Mouse (Mus musculus) midbrain, postnatal 0 days (tissue): ENCODE data around the gene Gm10486. TPM values are rescaled to one million over a fixed set of nuclear protein-coding genes. Genes with fewer than 3 reads are reported as not detected.
"Not testable (repeated sequence)": the region's sequence is repeated elsewhere in the genome, so short reads cannot be mapped to it uniquely, and the experiment has no call there.

Experiments used
- ATAC-seq: fragments of 200-750 bp; cut with Nextera tagmentation; 2 replicates; pipeline ENCODE4 v1.8.0; 2017; ENCODE audit warnings: moderate number of reproducible peaks, mild to moderate bottlenecking, moderate TSS enrichment, moderate library complexity; ENCODE audit not compliant: low FRiP score
- DNase-seq: peaks from one replicate; pipeline ENCODE4 v3.0.0-alpha.2; 2015; ENCODE audit warnings: low spot score
- H3K27ac ChIP-seq: fragments of 300-500 bp; sonication (generic); 2 replicates; pipeline ENCODE4 v1.5.1; 2014; ENCODE audit warnings: low read depth, mild to moderate bottlenecking, low read length, mixed read lengths
- H3K27me3 ChIP-seq: fragments of 300-500 bp; sonication (generic); 2 replicates; pipeline ENCODE4 v1.6.1; 2014; ENCODE audit warnings: low read length, control low read depth, mixed read lengths; ENCODE audit not compliant: insufficient read depth
- H3K36me3 ChIP-seq: fragments of 300-500 bp; sonication (generic); 2 replicates; pipeline ENCODE4 v1.6.1; 2014; ENCODE audit warnings: low read length, control low read depth, mixed read lengths; ENCODE audit not compliant: insufficient read depth
- H3K4me1 ChIP-seq: fragments of 300-500 bp; sonication (generic); 2 replicates; pipeline ENCODE4 v1.6.1; 2014; ENCODE audit warnings: mild to moderate bottlenecking, control low read depth, antibody characterized with exemption, low read length, mixed read lengths; ENCODE audit not compliant: insufficient read depth
- H3K4me2 ChIP-seq: fragments of 300-500 bp; sonication (generic); 2 replicates; pipeline ENCODE4 v1.6.1; 2014; ENCODE audit warnings: low read depth, mild to moderate bottlenecking, low read length, mixed read lengths; ENCODE audit not compliant: poor library complexity, severe bottlenecking
- H3K4me3 ChIP-seq: fragments of 300-500 bp; sonication (generic); 2 replicates; pipeline ENCODE4 v1.5.1; 2014; ENCODE audit warnings: low read depth, mild to moderate bottlenecking, low read length, moderate library complexity
- H3K9ac ChIP-seq: fragments of 300-500 bp; sonication (generic); replicated peaks from 2 replicates; pipeline ENCODE4 v1.6.1; 2014; ENCODE audit warnings: mild to moderate bottlenecking, low read length, moderate library complexity, mixed read lengths; ENCODE audit not compliant: poor library complexity, severe bottlenecking
- H3K9me3 ChIP-seq: fragments of 300-500 bp; sonication (generic); 2 replicates; pipeline ENCODE4 v1.6.1; 2016; ENCODE audit warnings: low read length, control low read depth
- WGBS: fragments of 180-500 bp; shearing (Covaris S2); extraction: QIAGEN DNeasy Blood & Tissue Kit; methylation state at CpG from one replicate; pipeline ENCODE4 v1.1.7; 2014; 5-methylcytosine and 5-hydroxymethylcytosine counted together
- polyA plus RNA-seq: library from polyadenylated mRNA; unstranded; fragments of >200 nt; fragmentation: Nextera tagmentation; extraction: Ambion mirVana; gene quantifications from 2 replicates; pipeline ENCODE4 v1.2.1, GENCODE M21; 2015
- total RNA-seq: library from RNA; depleted of rRNA; stranded (reverse); fragments of >200 nt; gene quantifications from 2 replicates; pipeline ENCODE4 v1.2.3, GENCODE M21; 2014; rRNA removed

Gm10486 gene
- total RNA-seq (not detected in 2 replicates), polyA plus RNA-seq (not detected in 2 replicates)

DNA sequence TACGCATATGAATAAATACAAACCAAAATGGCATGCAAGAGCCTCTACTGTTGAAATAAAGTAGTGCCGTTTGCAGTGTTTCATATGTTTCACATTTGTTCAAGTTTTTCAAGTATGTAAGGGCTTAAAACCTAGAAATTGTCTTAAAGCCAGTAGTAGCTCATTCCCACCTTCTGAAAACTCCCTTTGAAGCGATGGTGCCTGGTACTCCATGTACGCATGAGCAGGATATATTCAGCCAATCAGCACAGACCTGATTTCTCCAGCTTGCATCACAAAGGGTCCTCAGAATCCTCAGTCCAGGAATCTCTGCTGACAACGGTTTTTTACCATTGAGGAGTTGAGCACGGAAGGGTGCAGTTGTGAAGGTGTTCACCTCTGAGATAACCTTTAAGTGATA, at the start of gene Gm10486:
TSS of gene Gm10486 (plus strand) at position 301 of the 400 bp plus-strand sequence.
- H3K36me3 ChIP-seq, H3K4me2 ChIP-seq, H3K4me1 ChIP-seq, ATAC-seq, H3K27ac ChIP-seq, H3K9me3 ChIP-seq, DNase-seq, H3K27me3 ChIP-seq, H3K9ac ChIP-seq, H3K4me3 ChIP-seq: not testable (repeated sequence)
- WGBS: no CpG with 5 or more reads among the region's 6 CpGs
